Mouse (Mus musculus) intestine, postnatal 0 days (tissue): ENCODE measurements around the gene Tas2r143. TPM values are rescaled to one million over a fixed set of nuclear protein-coding genes. Genes with fewer than 3 reads are reported as not detected.

Source experiments
- ATAC-seq: fragments of 200-750 bp; cut with Nextera tagmentation; 2 replicates; pipeline ENCODE4 v1.8.0; 2017; ENCODE audit warnings: mild to moderate bottlenecking, moderate TSS enrichment, moderate library complexity
- H3K27ac ChIP-seq: fragments of 300-500 bp; sonication (generic); 2 replicates; pipeline ENCODE4 v1.5.1; 2014; ENCODE audit warnings: mild to moderate bottlenecking, low read depth, low read length, moderate library complexity
- H3K27me3 ChIP-seq: fragments of 300-500 bp; sonication (generic); replicated peaks from 2 replicates; pipeline ENCODE4 v1.6.1; 2014; ENCODE audit warnings: low read length, mixed read lengths; ENCODE audit not compliant: control insufficient read depth, insufficient read depth
- H3K36me3 ChIP-seq: fragments of 300-500 bp; sonication (generic); 2 replicates; pipeline ENCODE4 v1.6.1; 2014; ENCODE audit warnings: mild to moderate bottlenecking, moderate library complexity; ENCODE audit not compliant: control insufficient read depth, insufficient read depth
- H3K4me1 ChIP-seq: fragments of 300-500 bp; sonication (generic); replicated peaks from 2 replicates; pipeline ENCODE4 v1.6.1; 2014; ENCODE audit warnings: antibody characterized with exemption, low read length, mixed read lengths; ENCODE audit not compliant: control insufficient read depth, insufficient read depth
- H3K4me2 ChIP-seq: fragments of 300-500 bp; sonication (generic); replicated peaks from 2 replicates; pipeline ENCODE4 v1.6.1; 2014; ENCODE audit warnings: low read depth, mild to moderate bottlenecking, moderate library complexity
- H3K4me3 ChIP-seq: fragments of 300-500 bp; sonication (generic); 2 replicates; pipeline ENCODE4 v1.5.1; 2014; ENCODE audit warnings: low read depth, low read length
- H3K9ac ChIP-seq: fragments of 300-500 bp; sonication (generic); 2 replicates; pipeline ENCODE4 v1.6.1; 2014; ENCODE audit warnings: mild to moderate bottlenecking, low read depth, low read length
- H3K9me3 ChIP-seq: fragments of 300-500 bp; sonication (generic); 2 replicates; pipeline ENCODE4 v1.6.1; 2016; ENCODE audit warnings: mixed run types; ENCODE audit not compliant: control insufficient read depth
- CTCF ChIP-seq: sonication (generic); IDR thresholded peaks from 2 replicates; pipeline ENCODE4 v1.5.1; 2016; ENCODE audit warnings: low read depth, mild to moderate bottlenecking, control low read depth, antibody characterized with exemption, moderate library complexity
- WGBS: fragments of 180-500 bp; shearing (Covaris S2); extraction: QIAGEN DNeasy Blood & Tissue Kit; methylation state at CpG from one replicate; pipeline ENCODE4 v1.1.7; 2014; 5-methylcytosine and 5-hydroxymethylcytosine counted together
- polyA plus RNA-seq: library from polyadenylated mRNA; unstranded; fragments of >200 nt; fragmentation: Nextera tagmentation; extraction: Ambion mirVana; gene quantifications from 2 replicates; pipeline ENCODE4 v1.2.1, GENCODE M21; 2015

Gene Tas2r143
- polyA plus RNA-seq, 1 experiment from 2014 or later: not detected

DNA sequence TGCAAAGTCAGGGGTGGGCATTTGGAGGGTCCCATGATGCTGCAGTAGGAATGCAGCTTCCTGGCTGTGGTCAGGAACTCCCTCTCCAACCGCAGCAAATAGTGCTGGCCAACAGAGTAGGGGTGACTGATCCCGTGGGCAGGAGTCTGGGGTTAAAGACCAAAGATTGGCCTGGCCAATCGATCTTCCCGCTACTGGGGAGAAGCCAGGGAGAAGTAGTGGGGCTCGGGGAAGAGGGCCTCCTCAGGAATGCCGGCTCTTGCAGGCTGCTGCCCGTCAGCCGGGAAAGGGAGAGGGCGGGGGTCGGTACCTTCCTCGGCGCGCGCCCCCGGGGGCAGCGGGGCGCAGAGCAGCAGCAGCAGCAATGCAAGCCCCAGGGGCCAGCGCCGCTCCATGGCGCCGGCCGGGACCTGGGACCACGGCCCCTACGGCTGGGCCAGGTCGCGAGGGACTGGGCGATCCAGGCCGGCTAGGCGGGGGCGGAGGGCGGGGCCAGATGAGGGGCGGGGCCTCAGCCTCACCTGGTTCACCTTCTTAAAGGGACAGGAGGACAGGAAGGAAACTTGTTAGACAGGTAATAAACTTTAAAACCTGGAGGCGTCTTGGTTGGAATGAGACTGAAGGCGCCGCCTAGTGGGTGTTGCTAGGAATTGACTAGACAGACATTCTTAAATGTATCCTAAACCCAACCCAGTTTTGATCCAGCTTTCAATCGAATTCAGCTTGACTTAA lies 27.1 kb upstream of the Tas2r143 start, which contains the start of gene Epha1:
Gene Epha1 (minus strand): TSS at position 453 of the 732 bp plus-strand sequence.
- H3K27me3 ChIP-seq: no peaks in the 10 kb centered on the region
- peak; percentile 69 for TF ChIP-seq CTCF
- under 1% methylated on average over 36 of the region's 36 CpGs for WGBS
- H3K4me1 ChIP-seq: peaks cover 4% of the 10 kb centered on the region; the same call in 1 of the 2 replicates
- ATAC-seq: peak; percentile 92
- H3K36me3 ChIP-seq: no peaks in the 10 kb centered on the region
- peak within 1 kb of the TSS; percentile 82 for H3K27ac ChIP-seq
- H3K9me3 ChIP-seq: no peaks in the 10 kb centered on the region
- H3K9ac ChIP-seq: peak within 1 kb of the TSS; percentile 61
- H3K4me3 ChIP-seq: peak within 1 kb of the TSS; percentile 59
- H3K4me2 ChIP-seq: peak within 1 kb of the TSS; percentile 89

DNA sequence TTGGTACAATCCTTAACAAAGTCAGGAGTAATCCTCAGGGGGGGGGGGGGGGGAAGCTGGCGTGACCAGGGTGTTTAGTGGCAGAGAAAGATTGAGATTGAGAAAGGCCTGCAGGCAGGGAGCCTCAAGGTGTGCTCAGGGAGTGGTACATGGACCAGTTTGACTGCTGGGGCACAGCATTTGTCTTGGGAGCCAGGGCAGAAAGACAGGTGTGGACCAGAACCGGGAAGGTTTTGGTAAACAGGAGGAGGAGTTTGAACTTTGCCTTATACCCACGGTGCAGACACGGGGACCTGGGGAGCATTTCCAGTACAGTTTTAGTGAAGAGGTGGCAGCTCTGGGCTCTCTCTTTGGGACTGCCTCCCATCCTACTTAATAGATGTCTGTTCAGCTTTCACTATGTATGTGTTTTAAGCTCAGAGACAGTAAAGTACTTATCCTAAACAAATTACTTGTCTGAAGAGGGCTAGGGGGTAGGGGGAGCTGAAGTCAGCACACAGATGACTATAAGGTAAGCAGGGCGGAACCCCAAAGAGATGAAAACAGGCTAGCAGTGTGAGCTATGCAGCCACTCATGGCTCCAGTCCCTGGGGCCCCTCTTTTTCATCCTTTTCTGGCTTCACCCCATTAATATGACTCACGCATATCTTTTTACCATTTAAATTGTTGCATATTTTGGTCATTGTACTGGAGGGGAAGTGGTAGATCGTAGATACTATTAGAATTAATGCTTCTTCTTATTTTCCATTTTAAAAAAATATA lies 26.2 kb upstream of the Tas2r143 start:
- TF ChIP-seq CTCF: no peak
- no peak overlapping the region for H3K9ac ChIP-seq
- ATAC-seq: no peak

DNA sequence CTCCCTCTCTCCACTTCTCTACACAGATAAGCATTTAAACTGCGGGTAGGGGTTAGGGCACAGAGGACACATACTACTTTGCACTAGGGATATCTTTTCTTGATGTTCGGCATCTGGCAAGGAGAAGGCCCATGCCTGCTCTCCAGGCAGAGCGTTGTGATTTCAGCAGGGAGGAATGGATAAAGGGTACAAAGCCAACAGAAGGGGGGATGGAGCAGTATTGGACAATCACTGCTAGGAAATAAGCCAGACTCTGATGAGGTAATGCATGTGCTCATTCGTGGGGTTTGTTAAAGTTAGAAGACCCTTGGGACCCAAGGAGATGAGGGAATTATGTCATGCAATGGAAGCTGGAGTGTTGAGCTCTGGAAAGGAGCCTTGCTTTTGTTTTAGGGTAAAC lies 25.3 kb upstream of the Tas2r143 start:
- no peak for TF ChIP-seq CTCF
- H3K36me3 ChIP-seq: no peaks in the 10 kb centered on the region
- 78% methylated on average over 4 of the region's 4 CpGs for WGBS
- no peaks in the 10 kb centered on the region for H3K9me3 ChIP-seq
- peaks cover 4% of the 10 kb centered on the region; the same call in 1 of the 2 replicates for H3K4me1 ChIP-seq
- H3K27ac ChIP-seq: no peak overlapping the region
- no peaks in the 10 kb centered on the region for H3K27me3 ChIP-seq
- no peak overlapping the region for H3K4me2 ChIP-seq
- no peak overlapping the region for H3K9ac ChIP-seq
- no peak for ATAC-seq
- no peak overlapping the region for H3K4me3 ChIP-seq

More for the DNA sequence above, 26.2 kb upstream of the Tas2r143 start:
- no peaks in the 10 kb centered on the region for H3K9me3 ChIP-seq
- H3K4me2 ChIP-seq: peak overlapping the region; percentile 89
- WGBS: 41% methylated on average over 7 of the region's 7 CpGs
- H3K36me3 ChIP-seq: no peaks in the 10 kb centered on the region
- H3K27ac ChIP-seq: no peak overlapping the region
- H3K4me3 ChIP-seq: peak overlapping the region; percentile 59; the same call in 1 of the 2 replicates
- H3K27me3 ChIP-seq: no peaks in the 10 kb centered on the region
- peaks cover 4% of the 10 kb centered on the region; the same call in 1 of the 2 replicates for H3K4me1 ChIP-seq

DNA sequence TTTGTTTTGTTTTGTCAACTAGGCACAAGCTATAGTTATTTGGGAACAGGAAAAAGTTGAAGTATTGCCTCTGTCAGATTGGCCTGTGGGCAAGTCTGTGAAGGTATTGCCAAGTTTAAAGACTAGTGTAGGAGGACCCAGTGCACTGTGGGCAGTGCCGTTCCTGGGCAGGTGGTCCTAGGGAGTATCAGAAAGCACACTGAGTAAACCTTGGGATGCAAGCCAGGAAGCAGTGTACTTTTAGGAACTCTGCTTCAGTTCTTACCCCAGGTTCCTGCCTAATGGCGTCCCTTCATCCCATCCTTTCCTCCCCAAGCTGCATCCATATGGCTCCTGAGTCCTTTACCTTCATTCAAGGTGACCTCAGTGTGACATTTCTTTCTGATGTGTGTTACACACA lies 24.9 kb upstream of the Tas2r143 start:
- no peak for TF ChIP-seq CTCF
- Histone ChIP-seq H3K9ac (no peak overlapping the region), H3K9me3 (no peaks in the 10 kb centered on the region), H3K36me3 (no peaks in the 10 kb centered on the region), H3K27ac (no peak overlapping the region), H3K4me3 (no peak overlapping the region), H3K27me3 (no peaks in the 10 kb centered on the region), H3K4me1 (peaks cover 4% of the 10 kb centered on the region; the same call in 1 of the 2 replicates), H3K4me2 (no peak overlapping the region)
- ATAC-seq: no peak
- WGBS: 89% methylated on average over 2 of the region's 2 CpGs

DNA sequence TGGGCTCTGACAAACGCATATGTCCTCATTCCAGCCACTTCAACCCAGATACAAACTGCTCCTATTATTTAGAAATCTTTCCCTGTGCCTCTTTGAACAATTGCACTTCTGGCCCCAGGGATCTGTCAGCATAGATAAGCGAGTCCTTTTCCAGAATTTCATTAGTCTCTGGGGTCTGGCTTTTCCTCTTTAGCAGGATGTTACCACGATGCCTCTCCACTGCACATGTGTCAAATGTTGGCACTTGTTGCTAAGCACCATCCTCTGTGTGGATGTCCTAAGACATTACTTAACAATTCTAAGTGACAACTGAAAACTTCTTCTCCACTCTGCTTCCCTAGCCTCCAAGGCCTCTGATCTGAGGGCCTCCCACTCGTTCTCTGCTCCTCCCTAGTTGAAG lies 24.0 kb upstream of the Tas2r143 start:
- Histone ChIP-seq H3K4me3 (no peak overlapping the region), H3K4me2 (no peak overlapping the region), H3K9ac (no peak overlapping the region), H3K27me3 (no peaks in the 10 kb centered on the region), H3K9me3 (no peaks in the 10 kb centered on the region), H3K27ac (no peak overlapping the region; the same call in 1 of the 2 replicates), H3K4me1 (no peaks in the 10 kb centered on the region), H3K36me3 (no peaks in the 10 kb centered on the region)
- no peak for ATAC-seq
- WGBS: 32% methylated on average over 4 of the region's 4 CpGs
- TF ChIP-seq CTCF: no peak

DNA sequence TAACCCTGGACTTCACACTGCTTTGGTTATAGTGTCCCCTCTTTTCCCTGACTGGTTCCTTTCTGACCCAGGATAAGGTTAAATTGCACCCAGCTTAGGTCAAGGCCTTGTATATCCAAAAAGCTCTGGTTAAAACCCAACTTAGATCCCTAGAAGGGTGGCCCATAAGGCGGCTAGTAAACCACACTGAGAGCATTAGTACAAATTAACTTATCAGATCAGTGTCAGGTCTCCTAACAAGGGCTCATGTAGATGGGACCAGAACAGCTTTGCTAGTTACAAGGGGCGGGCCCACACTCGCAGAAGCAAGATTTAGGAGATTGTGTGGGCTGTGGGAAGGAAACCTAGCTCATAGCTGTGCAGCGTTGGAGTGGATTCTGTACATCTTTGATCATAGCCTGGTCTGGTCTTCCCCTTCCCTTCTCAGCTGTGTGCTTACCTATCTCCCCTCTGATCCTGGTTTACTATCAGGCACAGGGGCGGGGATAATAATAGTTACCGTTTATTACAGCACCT lies 23.5 kb upstream of the Tas2r143 start:
- 67% methylated on average over 6 of the region's 6 CpGs for WGBS
- no peak for ATAC-seq
- no peaks in the 10 kb centered on the region for H3K27me3 ChIP-seq
- H3K27ac ChIP-seq: no peak overlapping the region; the same call in 1 of the 2 replicates
- TF ChIP-seq CTCF: no peak
- no peak overlapping the region for H3K9ac ChIP-seq
- H3K4me3 ChIP-seq: no peak overlapping the region
- H3K36me3 ChIP-seq: no peaks in the 10 kb centered on the region
- no peak overlapping the region for H3K4me2 ChIP-seq
- no peaks in the 10 kb centered on the region for H3K9me3 ChIP-seq
- no peaks in the 10 kb centered on the region for H3K4me1 ChIP-seq
